Mouse (Mus musculus) ovary, adult 18-20 months (tissue): ENCODE measurements around the gene Lgmn.

Source experiments
- DNase-seq: peaks from one replicate; pipeline ENCODE4 v3.0.0; 2022; ENCODE audit warnings: low spot score, mixed read lengths

Lgmn gene

DNA sequence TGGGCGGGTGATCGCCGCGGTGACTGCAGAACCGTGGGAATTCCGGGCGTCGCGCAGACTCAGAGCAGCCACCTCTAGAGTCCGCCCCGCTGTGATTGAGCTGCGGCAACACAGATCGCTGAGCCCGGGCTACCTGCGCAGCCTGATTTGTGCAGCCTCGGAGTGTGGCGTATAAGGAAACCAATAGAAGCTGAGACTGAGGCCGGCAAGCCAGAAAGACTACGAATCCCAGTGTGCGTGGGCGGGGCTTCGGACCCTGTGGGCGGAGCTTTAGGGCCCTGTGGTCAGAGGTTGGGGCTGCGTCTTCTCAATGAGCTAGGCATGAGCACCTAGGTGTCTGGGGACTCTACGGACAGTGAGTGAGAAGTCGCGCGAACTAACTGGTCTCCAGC lies at the start of gene Lgmn:
TSS of gene Lgmn (minus strand) at position 182 of the 392 bp plus-strand sequence.
- DNase-seq, result peak; percentile 95

DNA sequence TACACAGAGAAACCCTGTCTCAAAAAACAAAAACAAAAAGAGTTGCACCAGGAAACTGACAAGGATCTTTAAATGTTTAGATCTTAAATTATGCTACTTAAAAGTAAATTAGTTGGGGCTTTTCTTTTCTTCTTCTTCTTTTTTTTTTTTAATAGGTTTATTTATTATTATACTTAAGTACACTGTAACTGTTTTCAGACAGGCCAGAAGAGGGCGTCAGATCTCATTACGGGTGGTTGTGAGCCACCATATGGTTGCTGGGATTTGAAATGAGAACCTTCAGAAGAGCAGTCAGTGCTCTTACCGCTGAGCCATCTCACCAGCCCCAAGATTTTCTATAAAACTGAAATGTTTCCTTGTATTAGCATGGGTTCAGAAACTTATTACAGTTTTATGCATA lies 45.3 kb upstream of the Lgmn start:
- no peak for DNase-seq

- no peak for DNase-seq
Measured at GRCm38 (mm10) chr12:102480481-102480880, 40.9 kb upstream of the Lgmn start.

DNA sequence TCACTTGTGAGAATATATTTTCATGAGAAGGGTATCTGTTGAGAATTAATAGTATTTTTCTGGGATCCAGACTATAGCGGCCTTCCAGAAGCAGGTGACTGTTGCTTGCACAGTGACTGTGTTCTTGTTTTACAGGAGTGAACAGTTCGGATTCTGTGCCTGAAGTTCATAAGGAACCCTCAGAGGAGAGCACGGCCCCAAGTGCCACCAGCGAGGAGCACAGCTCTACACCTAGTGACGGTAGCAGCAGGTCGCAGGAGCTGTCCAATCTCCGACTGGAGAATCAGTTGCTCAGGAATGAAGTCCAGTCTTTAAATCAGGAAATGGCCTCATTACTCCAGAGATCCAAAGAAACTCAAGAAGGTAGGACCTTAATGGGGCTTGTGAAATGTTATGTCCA lies 34.8 kb upstream of the Lgmn start:
- DNase-seq, result no peak

- peak; percentile 96 for DNase-seq
Measured at GRCm38 (mm10) chr12:102468894-102469764, 29.5 kb upstream of the Lgmn start, which contains the start of gene Golga5. Golga5 (plus strand) TSS chr12:102469135.

DNA sequence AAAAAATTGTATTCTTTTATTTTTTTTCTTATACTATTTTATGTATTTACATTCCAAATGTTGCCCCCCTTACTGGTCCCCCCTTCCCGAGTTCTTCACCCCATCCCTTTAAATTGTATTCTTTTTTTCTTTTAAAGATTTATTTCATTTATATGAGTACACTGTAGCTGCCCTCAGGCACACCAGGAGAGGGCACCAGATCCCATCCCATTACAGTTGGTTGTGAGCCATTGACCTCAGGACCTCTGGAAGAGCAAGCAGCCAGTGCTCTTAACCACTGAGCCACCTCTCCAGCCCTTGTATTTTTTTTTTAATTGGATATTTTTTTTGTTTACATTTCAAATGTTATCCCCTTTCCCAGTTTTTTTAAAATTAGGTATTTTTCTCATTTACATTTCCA lies 28.5 kb upstream of the Lgmn start:
- DNase-seq, result no peak

DNA sequence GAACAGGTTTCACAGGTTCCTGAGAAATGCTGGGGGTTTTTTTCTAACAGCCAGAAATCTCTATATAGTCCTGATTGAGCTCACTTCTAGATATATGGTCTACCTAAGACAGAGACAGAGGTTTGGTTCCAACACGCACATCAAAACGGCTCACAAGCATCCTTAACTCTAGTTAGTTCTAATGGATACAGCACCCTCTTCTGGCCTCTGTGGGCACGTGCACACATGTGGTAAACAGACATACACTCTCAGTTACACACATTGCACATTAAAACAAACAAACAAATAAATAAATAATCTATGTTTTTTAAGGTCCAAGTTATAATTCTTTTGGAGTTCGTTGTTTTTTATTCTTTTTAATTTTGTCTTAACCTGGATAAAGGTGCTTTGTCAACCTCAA lies 25.0 kb upstream of the Lgmn start:
- no peak for DNase-seq

GRCm38 (mm10) chr12:102461177-102461576 lies 21.6 kb upstream of the Lgmn start:
- DNase-seq, result no peak

- no peak for DNase-seq
Measured at GRCm38 (mm10) chr12:102460014-102460413, 20.4 kb upstream of the Lgmn start.

GRCm38 (mm10) chr12:102456467-102457193 lies 17.0 kb upstream of the Lgmn start:
- no peak for DNase-seq

DNA sequence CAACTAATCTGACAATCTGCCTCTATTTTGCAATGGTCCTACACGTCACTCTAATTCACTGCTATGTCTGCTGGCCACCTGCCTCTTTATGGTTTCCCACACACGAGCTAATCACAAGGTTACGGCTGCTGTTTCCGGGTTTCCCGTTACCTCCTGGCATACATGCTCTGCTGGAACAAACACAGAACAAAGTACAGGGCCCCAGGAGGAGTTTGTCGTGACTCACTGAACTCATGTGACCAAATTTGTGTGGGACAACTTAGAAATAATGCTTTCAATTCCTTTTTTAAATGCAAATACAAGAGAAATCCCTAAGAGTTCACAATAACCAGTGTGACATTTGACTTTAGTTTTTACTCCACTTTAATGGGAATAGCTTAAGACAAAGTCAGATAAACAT lies 14.0 kb upstream of the Lgmn start:
- DNase-seq, result no peak

- no peak for DNase-seq
Measured at GRCm38 (mm10) chr12:102451126-102451851, 11.7 kb upstream of the Lgmn start.

- no peak for DNase-seq
Measured at GRCm38 (mm10) chr12:102450437-102450836, 10.8 kb upstream of the Lgmn start.

- no peak for DNase-seq
Measured at GRCm38 (mm10) chr12:102445436-102445835, 5.8 kb upstream of the Lgmn start.

DNA sequence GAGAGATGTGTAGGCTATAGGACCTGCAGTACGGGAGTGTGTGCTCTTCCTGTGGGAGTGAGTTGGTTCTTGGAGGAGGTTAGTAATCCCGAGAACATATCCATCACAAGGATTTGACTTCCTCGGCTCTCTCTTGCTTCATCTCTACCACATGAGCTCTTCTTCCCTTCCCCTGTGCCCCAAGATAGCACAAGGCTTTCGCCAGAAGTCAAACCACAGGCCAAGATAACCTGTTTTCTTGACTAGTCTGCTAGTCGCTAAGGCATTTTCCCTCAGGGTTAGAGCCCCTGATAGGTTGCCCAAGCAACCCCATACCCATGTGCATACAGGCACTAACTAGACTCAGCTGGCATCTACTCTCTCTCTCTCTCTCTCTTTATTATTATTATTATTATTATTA lies 4.1 kb upstream of the Lgmn start:
- no peak for DNase-seq

DNA sequence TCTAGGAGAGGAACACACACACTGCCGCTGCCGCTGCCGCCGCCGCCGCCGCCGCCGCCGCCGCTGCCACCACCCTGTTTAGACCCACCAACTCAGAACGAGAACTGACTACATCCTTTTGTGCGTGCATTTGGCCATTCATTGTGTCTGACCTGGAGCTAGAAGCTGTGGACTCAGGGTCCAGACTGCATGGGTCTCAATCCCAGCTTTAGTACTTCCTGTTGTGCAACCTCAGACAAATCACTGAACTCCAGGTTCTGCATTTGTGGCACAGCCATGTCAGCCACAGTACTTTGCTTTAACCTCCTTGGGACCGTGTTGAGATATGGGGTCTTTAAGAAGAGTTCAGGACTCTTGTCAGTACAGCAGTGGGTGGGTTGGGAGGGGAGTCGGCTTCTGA lies 3.0 kb upstream of the Lgmn start:
- no peak for DNase-seq

- DNase-seq, result no peak
Measured at GRCm38 (mm10) chr12:102441141-102441540, 1.5 kb upstream of the Lgmn start.

- peak; percentile 25 for DNase-seq
Measured at GRCm38 (mm10) chr12:102440551-102440950, 938 bp upstream of the Lgmn start.

- DNase-seq, result no peak
Measured at GRCm38 (mm10) chr12:102438983-102439631, 506 bp downstream of the Lgmn start.

GRCm38 (mm10) chr12:102437952-102438351 lies 1.7 kb downstream of the Lgmn start:
- no peak for DNase-seq

DNA sequence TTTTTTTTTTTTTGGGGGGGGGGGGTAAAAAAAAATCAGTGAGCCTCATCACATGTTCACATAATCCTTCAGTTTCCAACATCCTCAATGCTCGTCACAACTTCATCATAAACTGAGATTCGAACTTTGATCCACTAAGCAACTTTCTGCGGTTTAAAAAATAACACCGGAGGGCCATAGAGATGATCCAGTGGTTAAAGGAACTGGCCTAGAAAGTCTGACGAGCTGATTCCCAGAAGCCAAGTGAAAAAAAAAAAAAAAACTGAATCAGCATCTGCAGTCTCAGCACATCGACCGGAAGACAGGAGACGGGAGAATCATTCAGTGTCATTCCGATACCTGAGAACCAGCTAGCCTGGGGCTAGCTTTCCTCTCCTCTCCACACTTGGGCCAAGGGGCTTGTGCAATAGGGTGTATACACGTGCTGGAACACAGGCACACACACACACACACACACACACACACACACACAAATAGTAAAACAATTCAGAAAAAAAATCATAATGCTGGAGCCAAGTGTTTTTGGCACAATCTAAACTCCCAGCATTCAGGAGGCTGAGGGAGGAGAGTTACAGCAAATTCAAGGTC lies 2.6 kb downstream of the Lgmn start:
- no peak for DNase-seq

DNA sequence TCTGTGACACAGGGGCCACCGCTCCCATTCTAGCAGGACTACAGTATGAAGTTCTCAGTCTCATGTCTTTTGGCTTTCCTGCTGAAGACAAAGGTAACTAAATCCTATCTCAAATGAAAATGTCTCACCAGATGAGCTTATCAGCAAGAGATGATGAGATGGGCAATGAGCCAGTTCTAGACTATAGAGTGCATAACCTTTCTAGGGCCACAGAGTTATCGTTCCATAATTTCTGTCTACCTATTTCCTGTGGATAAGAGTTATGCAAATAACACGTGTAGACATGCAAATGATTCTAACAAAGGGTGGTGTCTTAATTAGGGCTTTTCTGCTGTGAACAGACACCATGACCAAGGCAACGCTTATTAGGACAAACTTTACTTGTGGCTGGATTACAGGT lies 5.5 kb downstream of the Lgmn start:
- no peak for DNase-seq
